Mouse (Mus musculus): Measurements from ENCODE around the gene Cd40. TPM values are rescaled to one million over a fixed set of nuclear protein-coding genes. Genes with fewer than 3 reads are reported as not detected.

The Cd40 gene
- total RNA-seq, 2 experiments from 2014 or later = 1.5 to 3.8 TPM

GRCm38 (mm10) chr2:165098861-165099260 lies 43.4 kb downstream of the Cd40 start:
- DNase-seq (ENCODE audit: low spot score in 2 of 2) = no peak

GRCm38 (mm10) chr2:165100749-165101148 lies 45.3 kb downstream of the Cd40 start:
- no peak for DNase-seq (ENCODE audit: low spot score in 2 of 2)

GRCm38 (mm10) chr2:165102920-165103319 lies 47.5 kb downstream of the Cd40 start:
- no peak for DNase-seq (ENCODE audit: low spot score in 2 of 2)

GRCm38 (mm10) chr2:165105513-165106079 lies 50.2 kb downstream of the Cd40 start:
- no peak for DNase-seq (ENCODE audit: low spot score in 2 of 2)

GRCm38 (mm10) chr2:165106585-165106984 lies 51.2 kb downstream of the Cd40 start:
- DNase-seq (ENCODE audit: low spot score in 2 of 2) = no peak

GRCm38 (mm10) chr2:165112149-165112548 lies 56.7 kb downstream of the Cd40 start:
- DNase-seq (ENCODE audit: low spot score in 2 of 2) = peak; percentile 80 to 85

GRCm38 (mm10) chr2:165113733-165114132 lies 58.3 kb downstream of the Cd40 start:
- DNase-seq (ENCODE audit: low spot score in 2 of 2) = no peak

GRCm38 (mm10) chr2:165120765-165121164 lies 65.3 kb downstream of the Cd40 start:
- peak in 1 of 2 experiments; percentile 35 for DNase-seq (ENCODE audit: low spot score in 2 of 2)

- no peak for DNase-seq (ENCODE audit: low spot score in 2 of 2)
Measured at GRCm38 (mm10) chr2:165121206-165121840, 65.9 kb downstream of the Cd40 start.

Other genes with a start within 250 kb of the Cd40 start
- gene Zswim1, start 232.9 kb upstream of the Cd40 start, total RNA-seq (2021) = 10 to 100 TPM; 18.5 to 18.7 TPM
- gene Spata25, start 227.1 kb upstream of the Cd40 start, total RNA-seq (2021) = 1 to 10 TPM in 1 of 2 experiments, not detected in 1; 1.6 TPM
- 10 to 100 TPM; 70.8 to 76.9 TPM for gene Ctsa, start 222.8 kb upstream of the Cd40 start, total RNA-seq (2021)
- gene Neurl2, start 222.2 kb upstream of the Cd40 start, total RNA-seq (2021) = 1 to 10 TPM; 3.5 to 4.7 TPM
- 10 to 100 TPM; 72.9 to 79.2 TPM for gene Pltp, start 197.9 kb upstream of the Cd40 start, total RNA-seq (2021)
- 10 to 100 TPM; 45.0 to 50.9 TPM for gene Pcif1, start 176.3 kb upstream of the Cd40 start, total RNA-seq (2021)
- 10 to 100 TPM; 24.0 to 24.1 TPM for gene Zfp335, start 143.9 kb upstream of the Cd40 start, total RNA-seq (2021)
- 1 to 10 TPM; 2.8 TPM for gene Mmp9, start 114.8 kb upstream of the Cd40 start, total RNA-seq (2021)
- gene Slc12a5, start 94.8 kb upstream of the Cd40 start, total RNA-seq (2021) = 100 to 1,000 TPM; 252 to 272 TPM
- 10 to 100 TPM; 55.8 to 57.6 TPM for gene Ncoa5, start 20.8 kb upstream of the Cd40 start, total RNA-seq (2021)
- gene 1700025C18Rik, start 35.1 kb downstream of the Cd40 start, total RNA-seq (2021) = not detected
- 10 to 100 TPM; 13.5 to 15.8 TPM for gene Cdh22, start 179.2 kb downstream of the Cd40 start, total RNA-seq (2021)
- 10 to 100 TPM; 49.8 to 53.9 TPM for gene Slc35c2, start 232.2 kb downstream of the Cd40 start, total RNA-seq (2021)